ENCODE assay signal across 8 mouse cellular contexts in the genomic region with DNA sequence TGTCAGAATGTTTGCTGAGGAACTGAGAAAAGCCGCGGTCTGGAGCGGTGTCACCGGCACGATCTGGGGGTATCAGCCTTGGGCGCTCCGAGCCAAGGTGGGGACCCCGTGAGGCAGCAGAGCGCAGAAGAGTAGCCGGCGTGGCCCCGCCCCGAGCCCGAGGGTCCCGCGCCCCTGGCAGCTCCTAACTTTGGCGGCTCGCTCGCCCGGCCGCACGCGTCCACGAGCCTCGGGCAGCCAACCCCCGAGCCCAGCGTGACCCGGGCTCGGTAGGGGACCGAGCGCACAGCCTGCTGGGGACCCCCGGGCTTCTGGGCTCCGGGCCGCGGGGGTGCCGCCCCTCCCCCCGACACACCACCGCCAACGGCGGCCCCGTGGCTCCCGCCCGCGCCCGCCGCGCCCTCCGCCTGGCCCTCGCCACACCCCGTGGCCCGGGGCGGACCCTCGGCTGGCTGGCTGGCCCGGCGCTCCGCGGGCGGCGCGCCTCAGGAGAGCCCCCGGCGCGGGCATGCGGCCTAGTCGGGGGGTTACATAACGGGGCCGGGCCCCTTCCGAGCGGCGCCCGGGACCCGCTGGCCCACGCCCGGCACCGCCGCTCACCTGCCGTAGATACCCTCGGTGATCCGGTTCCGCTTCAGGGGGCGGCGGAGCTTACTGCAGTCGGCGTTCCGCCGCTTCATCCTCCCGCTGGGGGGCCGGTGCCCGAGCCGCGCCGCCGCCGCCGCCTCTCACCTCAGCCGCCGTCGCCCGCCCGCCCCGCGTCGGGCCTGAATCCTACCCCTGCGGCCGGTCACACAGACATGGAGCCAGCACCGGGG. TPM values are rescaled to one million over a fixed set of nuclear protein-coding genes. Genes with fewer than 3 reads are reported as not detected.
DNase-seq lines count a peak whose midpoint lies in the region; ATAC-seq and TF ChIP-seq lines count a peak whose summit lies in the region.

No protein-coding gene starts in this region.

- H3K4me3 ChIP-seq in cerebellum, adult 2 months (replicated peaks; ENCODE audit: insufficient read depth, low read depth, low read length): peak overlapping the region; percentile 71

- no peak for TF ChIP-seq POLR2A in cerebellum, adult 2 months (IDR thresholded peaks at IDR 0.05; ENCODE audit: borderline replicate concordance, insufficient read depth, low read length)

- DNase-seq in left cerebral cortex, postnatal 10 days (ENCODE audit: extremely low spot score in 1 of 2, low spot score in 2 of 2): peak; percentile 13 to 67
- DNase-seq in left cerebral cortex, adult 11 months (ENCODE audit: low spot score): no peak
- DNase-seq in cerebellum, adult 2 months: peak; percentile 53 to 55
- DNase-seq in frontal cortex, postnatal 25 days (ENCODE audit: low spot score in 2 of 2): peak; percentile 9 to 18
- DNase-seq in kidney, postnatal 10 days: peak; percentile 69
- peak; percentile 50 for DNase-seq in lung, postnatal 14 days
- peak; percentile 17 for DNase-seq in right cerebral cortex, postnatal 25 days

- intact Hi-C loops in left cerebral cortex, postnatal 10 days (cut with DNase I): no loop called here

- no peak for ATAC-seq in inflammation-experienced regulatory T-cells, adult 6 months

- H3K4me1 ChIP-seq in cerebellum, adult 2 months (ENCODE audit: control insufficient read depth, insufficient read depth, low read length): peaks cover 5% of the 10 kb centered on the region; the same call in 1 of the 2 replicates

- no peak for TF ChIP-seq CTCF in cerebellum, adult 2 months (IDR thresholded peaks at IDR 0.05; ENCODE audit: borderline replicate concordance, insufficient read depth, low read depth, low read length)

- H3K27ac ChIP-seq in cerebellum, adult 2 months (ENCODE audit: insufficient read depth, low read length): peak overlapping the region; percentile 89

- under 1% methylated on average over 96 of the region's 106 CpGs for WGBS in cerebellum, adult 2 months

- H3K27me3 ChIP-seq in cerebellum, adult 2 months (ENCODE audit: control insufficient read depth, insufficient read depth, low read length): no peaks in the 10 kb centered on the region

RNA-seq across cellular contexts. Expression of gene Maco1, which starts 0.5 kb away (rescaled TPM):
- total RNA-seq in left cerebral cortex, postnatal 10 days (2021): 10 to 100 TPM; 56.1 to 57.5 TPM
- polyA plus RNA-seq in cerebellum, adult 2 months (2012; rRNA removed): 46.4 and 47.7 TPM in 2 replicates
- polyA plus RNA-seq in inflammation-experienced regulatory T-cells, adult 6 months (2017; shearing (Covaris generic)): 1 to 10 TPM; 3.4 to 5.5 (median 5.4) TPM

RNA-seq across cellular contexts. Expression of gene Rhd, which starts 11.7 kb away (rescaled TPM):
- not detected for total RNA-seq in left cerebral cortex, postnatal 10 days (2021)
- polyA plus RNA-seq in cerebellum, adult 2 months (2012; rRNA removed): 1.0 and 1.1 TPM in 2 replicates
- under 1 TPM in 2 of 3 experiments, not detected in 1; 0.31 to 0.36 TPM for polyA plus RNA-seq in inflammation-experienced regulatory T-cells, adult 6 months (2017; shearing (Covaris generic))
